Mouse (Mus musculus): Measurements from ENCODE around the gene Tnfrsf1a.
A peak's percentile ranks its signal among the peaks of the same experiment; 100 is the strongest.

Tnfrsf1a gene

GRCm38 (mm10) chr6:125323547-125323946 lies 25.6 kb upstream of the Tnfrsf1a start:
- DNase-seq (ENCODE audit: low spot score in 2 of 2): no peak

DNA sequence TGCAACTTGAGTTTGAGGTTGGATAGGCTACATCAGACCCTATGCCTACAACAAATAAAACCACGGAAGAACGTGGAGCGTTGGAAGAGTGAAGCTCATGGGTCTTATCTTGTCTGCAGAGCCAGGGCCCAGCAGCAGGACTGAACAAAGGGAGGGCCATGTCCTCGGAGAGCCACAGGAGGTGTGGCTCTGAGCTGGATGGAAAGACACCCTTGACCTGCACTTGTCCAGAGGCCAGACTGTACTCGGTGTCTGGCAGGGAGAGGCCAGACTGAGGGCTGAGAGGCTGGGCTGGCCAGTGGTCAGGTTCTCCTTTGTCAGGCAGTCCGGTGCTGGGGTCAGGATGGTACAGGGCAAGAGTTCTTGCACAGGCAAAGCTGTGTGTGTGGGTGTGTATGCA lies 23.8 kb upstream of the Tnfrsf1a start:
- no peak for DNase-seq (ENCODE audit: low spot score in 2 of 2)

DNA sequence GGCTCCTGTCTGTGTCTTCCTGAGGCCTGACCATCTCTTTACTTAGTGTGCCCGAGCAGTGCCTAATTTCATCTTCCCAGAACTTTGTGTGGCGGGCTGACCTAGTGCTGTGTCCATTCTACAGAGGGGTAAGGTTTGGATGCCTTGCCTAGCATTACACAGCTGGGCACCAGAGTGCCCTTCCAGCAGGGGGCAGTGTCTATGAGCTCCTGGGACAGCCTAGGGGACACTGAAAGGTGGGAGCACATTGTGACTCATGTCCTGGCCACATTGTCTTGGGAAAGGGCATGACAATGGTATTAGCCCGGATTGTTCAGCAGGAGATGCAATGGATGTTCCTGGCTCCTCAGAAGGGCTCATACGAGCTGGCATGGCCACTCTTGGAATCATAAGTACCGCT lies 20.9 kb upstream of the Tnfrsf1a start:
- DNase-seq (ENCODE audit: low spot score in 2 of 2): peak in 1 of 2 experiments; percentile 52

DNA sequence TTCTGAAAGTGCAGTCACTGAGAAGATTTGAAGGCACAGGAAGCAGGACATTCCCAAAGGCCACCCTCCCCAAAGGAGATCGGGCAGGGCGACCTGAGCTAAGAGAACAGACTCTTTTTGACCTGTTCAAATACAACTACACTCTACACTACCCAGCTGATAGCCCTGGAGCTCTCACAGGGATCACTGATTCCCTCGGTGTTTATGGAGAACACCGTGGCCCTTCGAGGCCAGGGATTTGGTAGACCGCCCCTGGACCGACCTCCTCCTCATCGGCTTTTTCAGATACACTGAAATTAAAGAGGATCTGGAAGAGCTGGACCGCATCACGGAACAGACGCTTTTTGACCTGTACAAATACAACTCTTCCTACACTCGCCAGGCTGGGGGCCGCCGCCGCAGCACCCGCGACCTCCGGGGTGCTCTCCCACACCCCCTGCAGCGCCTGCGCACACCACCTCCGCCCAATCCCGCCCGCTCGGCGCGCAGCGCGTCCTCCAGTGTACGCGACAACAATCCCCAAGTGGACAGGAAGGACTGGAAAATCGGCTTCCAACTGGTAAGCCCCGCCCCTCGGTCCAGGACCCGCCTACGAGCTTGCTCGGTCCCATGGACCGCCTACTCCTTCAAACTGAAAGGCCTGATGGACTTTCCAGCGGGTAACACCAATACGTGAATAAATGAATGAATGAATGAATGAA lies 18.4 kb upstream of the Tnfrsf1a start:
- DNase-seq (ENCODE audit: low spot score in 2 of 2): peak; percentile 96

DNA sequence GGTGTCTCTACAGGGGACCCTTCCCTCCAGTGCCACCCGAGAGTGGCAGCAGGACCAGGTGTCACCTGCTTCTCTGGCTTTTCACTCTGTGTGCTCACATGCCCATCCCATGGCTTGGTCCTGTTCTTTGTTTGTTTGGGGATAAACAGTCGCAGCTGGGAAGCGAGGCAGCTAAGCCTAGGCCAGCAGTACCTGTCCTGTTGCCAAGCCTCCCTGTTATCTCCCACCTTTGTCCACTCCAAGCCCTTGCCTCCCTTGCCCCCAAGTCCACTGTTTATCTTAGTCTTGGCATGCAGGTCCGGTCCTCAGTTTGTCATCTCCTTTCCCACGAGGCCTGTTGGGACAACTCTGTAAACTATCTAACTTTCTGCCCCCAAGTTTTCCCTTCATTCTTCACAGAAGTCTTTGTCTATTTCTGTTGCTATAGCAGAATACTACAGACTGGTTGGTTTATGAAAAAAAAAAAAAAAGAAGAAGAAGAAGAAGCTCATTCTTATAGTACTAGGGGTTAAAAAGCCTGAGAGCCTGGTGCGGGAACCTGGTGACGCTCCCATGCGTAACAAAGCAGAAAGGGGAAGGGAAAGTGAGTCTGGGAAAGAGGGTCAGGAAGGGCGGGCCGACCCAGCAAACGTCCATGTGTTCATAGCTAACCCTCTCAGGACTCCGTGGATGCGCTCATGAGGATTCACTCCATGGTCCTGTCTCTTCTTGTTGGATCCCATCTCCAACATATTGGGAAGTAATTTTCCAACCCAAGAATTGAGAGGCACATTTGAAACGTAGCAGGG lies 15.9 kb upstream of the Tnfrsf1a start:
- no peak for DNase-seq (ENCODE audit: low spot score in 2 of 2)

DNA sequence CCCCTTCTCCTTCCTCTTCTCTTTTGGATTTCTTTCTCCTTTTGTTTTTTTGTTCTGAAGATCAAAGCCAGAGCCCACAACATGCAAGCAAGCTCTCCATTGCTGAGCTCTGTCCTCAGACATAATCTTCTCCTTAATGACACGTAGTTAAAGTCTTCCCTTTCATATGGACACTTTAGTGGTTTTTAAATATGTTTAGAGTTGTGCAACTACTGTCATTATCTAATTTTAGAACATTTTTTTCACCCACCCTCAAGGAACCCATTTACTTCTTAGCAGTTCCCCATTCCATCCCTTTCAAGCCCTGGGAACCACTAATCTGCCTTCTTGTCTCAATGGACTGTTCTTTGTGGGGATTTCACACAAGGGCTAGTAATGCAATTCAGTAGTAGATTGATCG lies 14.8 kb upstream of the Tnfrsf1a start:
- no peak for DNase-seq (ENCODE audit: low spot score in 2 of 2)

DNA sequence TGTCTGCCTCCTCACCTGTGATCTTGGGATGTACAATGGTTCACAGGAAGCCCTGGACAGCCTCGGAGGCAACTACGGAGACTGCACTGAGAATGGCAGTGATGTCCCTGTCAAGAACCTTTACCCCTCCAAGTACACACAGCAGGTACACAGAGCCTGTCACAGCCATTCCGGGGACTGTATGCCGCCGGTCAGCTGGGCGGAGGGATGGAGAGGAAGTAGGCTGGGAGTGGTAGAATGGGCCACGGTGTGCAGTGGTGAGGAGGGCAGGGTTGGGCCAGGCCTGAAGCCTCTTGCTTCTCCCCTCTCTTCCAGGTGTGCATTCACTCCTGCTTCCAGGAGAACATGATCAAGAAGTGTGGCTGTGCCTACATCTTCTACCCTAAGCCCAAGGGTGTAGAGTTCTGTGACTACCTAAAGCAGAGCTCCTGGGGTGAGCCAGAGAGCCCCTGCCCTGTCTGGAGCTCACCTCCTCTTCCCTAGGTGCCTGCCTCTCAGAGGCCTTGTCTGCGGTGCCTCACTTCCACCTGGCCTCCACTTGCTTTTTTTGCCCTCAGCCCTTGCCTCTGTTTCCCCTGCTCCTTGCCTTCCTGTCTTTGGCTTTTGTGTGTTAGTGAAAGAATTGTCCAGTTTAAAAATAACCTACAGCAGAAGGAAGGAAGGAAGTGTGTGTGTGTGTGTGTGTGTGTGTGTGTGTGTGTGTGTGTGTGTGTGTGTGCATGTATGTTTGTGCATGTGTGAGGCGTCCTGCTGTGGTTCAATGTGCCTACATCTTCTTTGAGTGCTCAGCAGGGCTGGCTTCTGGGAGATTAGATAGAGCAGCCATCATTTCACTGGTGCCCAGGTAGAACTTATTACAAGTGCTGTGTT lies 10.1 kb upstream of the Tnfrsf1a start:
- DNase-seq (ENCODE audit: low spot score in 2 of 2): no peak

DNA sequence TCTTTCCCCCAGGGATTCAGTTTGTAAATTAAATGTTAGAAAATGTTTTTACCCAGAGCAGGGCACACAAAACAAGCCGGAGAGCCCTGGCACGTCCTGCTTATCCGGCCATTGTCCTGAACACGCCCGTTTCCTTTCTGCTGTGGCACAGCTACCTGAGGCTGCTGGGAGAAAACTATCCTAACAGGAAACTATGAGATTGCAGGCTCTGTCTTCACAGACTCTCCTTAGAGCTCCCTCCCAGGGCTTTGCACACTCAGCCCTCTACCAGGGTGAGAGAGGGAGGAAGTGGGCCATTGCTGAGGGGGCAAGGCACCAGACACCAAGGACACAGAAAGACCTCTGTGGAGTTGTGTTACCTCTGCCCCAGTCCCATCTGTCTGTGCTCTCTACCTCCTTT lies 8.9 kb upstream of the Tnfrsf1a start:
- DNase-seq (ENCODE audit: low spot score in 2 of 2): no peak

DNA sequence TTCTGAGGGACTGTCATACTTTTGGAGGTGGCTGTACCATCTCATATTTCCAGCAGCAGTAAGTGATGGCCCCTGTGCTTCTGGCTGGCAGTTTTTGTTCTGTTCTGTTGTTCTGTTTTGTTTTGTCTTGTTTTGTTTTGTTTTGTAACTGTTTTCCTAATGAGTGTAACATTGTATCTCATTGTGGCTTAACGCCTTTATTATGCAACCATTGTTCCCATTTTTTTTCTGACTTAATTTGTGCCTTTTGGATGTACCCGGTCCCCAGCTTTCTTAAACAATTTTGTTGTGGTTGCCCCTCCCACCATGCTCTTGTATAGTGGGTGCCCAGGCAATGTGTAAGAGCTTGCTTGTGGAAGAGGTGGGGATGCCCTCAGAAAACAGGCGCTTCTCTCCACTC lies 7.0 kb upstream of the Tnfrsf1a start:
- no peak for DNase-seq (ENCODE audit: low spot score in 2 of 2)

GRCm38 (mm10) chr6:125344084-125344483 lies 5.1 kb upstream of the Tnfrsf1a start:
- peak in 1 of 2 experiments; percentile 49 for DNase-seq (ENCODE audit: low spot score in 2 of 2)

DNA sequence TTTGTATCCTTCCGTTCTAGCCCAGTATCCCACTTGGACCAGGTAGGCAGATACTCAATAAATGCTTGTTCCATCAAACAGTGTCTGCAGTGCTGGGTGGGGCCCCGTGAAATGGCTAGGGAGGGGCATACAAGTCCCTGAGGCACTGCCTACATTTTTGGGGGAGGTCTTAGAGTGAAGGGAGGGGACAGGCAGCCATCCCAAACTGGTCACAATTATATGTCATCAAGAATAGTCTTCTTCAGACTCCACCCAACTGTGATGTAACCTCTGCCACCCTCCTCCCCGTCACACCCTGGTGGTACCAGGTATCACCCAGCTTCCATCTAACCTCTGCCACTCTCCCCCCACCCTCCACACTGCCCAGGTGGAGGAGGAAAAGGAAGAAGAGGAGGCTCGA lies 4.3 kb upstream of the Tnfrsf1a start:
- DNase-seq (ENCODE audit: low spot score in 2 of 2): no peak

- no peak for DNase-seq (ENCODE audit: low spot score in 2 of 2)
These were observed 3.5 kb upstream of the Tnfrsf1a start for GRCm38 (mm10) chr6:125345625-125346024.

- DNase-seq (ENCODE audit: low spot score in 2 of 2): no peak
These were observed 3.1 kb upstream of the Tnfrsf1a start for GRCm38 (mm10) chr6:125346029-125346428.

DNA sequence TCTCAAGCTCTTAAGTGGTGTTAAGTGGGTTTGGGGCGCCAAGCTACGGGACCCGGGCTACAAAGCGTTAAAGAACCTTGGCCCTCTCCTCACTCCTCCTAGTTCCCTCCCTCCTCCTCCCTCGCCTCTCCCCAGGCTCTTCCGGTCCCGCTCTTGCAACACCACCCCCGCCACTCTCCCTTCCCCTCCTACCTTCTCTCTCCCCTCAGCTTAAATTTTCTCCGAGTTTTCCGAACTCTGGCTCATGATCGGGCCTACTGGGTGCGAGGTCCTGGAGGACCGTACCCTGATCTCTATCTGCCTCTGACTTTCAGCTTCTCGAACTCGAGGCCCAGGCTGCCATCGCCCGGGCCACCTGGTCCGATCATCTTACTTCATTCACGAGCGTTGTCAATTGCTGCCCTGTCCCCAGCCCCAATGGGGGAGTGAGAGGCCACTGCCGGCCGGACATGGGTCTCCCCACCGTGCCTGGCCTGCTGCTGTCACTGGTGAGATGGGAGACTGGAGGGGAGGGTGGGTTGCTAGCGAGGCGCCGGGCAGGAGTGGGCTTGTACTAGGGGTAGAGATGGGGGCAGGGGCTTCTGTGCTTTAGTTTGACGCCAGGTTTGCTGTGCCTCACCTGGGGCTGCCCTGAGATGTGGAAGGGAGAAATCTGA lies 541 bp downstream of the Tnfrsf1a start:
- DNase-seq (ENCODE audit: low spot score in 2 of 2): peak; percentile 76 to 81

- peak in 1 of 2 experiments; percentile 44 for DNase-seq (ENCODE audit: low spot score in 2 of 2)
These were observed 1.3 kb downstream of the Tnfrsf1a start for GRCm38 (mm10) chr6:125350231-125350994.

DNA sequence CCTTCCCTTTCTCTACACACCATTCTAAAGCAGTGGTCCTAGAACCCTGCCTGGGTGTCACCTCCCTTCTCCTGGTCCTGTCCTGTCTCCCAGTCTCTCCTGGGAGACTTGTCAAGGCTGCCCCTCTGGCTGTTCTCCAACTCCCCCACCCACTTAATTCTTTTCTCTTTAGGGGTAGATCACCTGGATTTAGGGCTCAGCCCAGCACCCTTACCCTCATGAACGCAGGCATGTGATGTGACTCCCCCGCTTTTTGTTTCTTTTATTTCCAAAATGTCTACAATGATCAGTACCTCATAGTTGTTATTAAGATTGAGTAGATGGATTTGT lies 1.8 kb downstream of the Tnfrsf1a start:
- no peak for DNase-seq (ENCODE audit: low spot score in 2 of 2)

- DNase-seq (ENCODE audit: low spot score in 2 of 2): peak in 1 of 2 experiments; percentile 79
These were observed 2.3 kb downstream of the Tnfrsf1a start for GRCm38 (mm10) chr6:125351368-125352045.

DNA sequence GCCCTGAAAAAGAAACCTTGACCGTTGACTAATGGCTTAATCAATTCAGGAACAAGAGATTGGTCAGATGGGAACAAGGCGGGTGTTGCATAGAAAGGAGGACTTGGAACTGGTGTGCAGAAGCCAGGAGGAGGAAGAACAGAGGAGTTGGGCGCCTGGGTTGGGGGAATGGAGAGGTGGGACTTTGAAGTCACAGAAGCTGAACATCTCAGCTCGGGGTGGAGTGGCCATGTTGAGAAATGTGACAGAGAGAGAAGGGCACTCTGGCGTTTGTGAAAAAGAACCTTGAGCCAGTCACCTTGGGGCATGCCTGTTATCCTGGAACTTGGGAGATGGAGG lies 2.9 kb downstream of the Tnfrsf1a start:
- no peak for DNase-seq (ENCODE audit: low spot score in 2 of 2)

GRCm38 (mm10) chr6:125352811-125353210 lies 3.6 kb downstream of the Tnfrsf1a start:
- no peak for DNase-seq (ENCODE audit: low spot score in 2 of 2)

DNA sequence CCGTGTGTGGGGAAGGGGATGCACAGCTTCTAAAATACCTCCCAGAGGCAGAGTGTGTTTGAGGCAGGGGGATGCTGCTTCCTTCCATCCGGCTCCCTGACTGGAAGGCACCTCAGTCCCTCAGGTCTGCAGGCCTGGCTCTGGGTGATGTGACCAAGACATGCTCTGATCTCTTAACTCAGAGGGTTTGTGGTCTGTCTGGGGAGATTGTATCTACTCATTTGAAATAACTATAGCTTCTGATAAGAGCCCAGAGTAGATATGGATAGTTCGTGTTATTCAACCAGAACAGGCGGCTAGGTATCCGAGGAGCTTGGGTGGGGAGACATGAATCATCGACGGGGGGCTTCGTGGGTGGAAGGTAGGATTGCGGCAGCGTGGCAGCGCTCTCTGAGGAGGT lies 4.1 kb downstream of the Tnfrsf1a start:
- no peak for DNase-seq (ENCODE audit: low spot score in 2 of 2)

GRCm38 (mm10) chr6:125353655-125354054 lies 4.5 kb downstream of the Tnfrsf1a start:
- DNase-seq (ENCODE audit: low spot score in 2 of 2): no peak
